Mouse (Mus musculus): ENCODE data around the gene Irf3. TPM values are rescaled to one million over a fixed set of nuclear protein-coding genes. Genes with fewer than 3 reads are reported as not detected.
"Not testable (repeated sequence)": the region's sequence is repeated elsewhere in the genome, so short reads cannot be mapped to it uniquely, and the experiment has no call there.

Irf3 gene
- polyA plus RNA-seq, 1 experiment from 2014 or later: 90.4 TPM

GRCm38 (mm10) chr7:45023711-45024110, 26.3 kb downstream of the Irf3 start:
- not testable (repeated sequence) for H3K9ac ChIP-seq (replicated peaks; ENCODE audit: low read depth); H3K4me3 ChIP-seq (ENCODE audit: low read depth, low read length); H3K4me1 ChIP-seq (ENCODE audit: insufficient read depth, low read depth, low read length); ATAC-seq; H3K4me2 ChIP-seq (replicated peaks; ENCODE audit: low read depth, low read length); H3K27ac ChIP-seq (ENCODE audit: low read length); H3K27me3 ChIP-seq (replicated peaks; ENCODE audit: insufficient read depth, low read length); H3K9me3 ChIP-seq (ENCODE audit: low read length)
- WGBS: 72% methylated on average over 5 of the region's 5 CpGs
- H3K36me3 ChIP-seq (ENCODE audit: insufficient read depth, low read length): peaks cover 21% of the 10 kb centered on the region; the same call in 1 of the 2 replicates
- DNase-seq (ENCODE audit: low spot score): peak; percentile 56
- peak; percentile 59 for TF ChIP-seq CTCF (IDR thresholded peaks at IDR 0.05)

- TF ChIP-seq CTCF (IDR thresholded peaks at IDR 0.05) (no peak; the same call in 1 of the 2 replicates), EP300 (IDR thresholded peaks at IDR 0.05) (no peak)
- WGBS: 80% methylated on average over 15 of the region's 15 CpGs
- no peak for ATAC-seq
Measured at GRCm38 (mm10) chr7:45024281-45025248, 27.1 kb downstream of the Irf3 start.

GRCm38 (mm10) chr7:45025601-45026220, 28.3 kb downstream of the Irf3 start:
- Histone ChIP-seq H3K4me3 (ENCODE audit: low read depth, low read length) (no peak overlapping the region), H3K36me3 (ENCODE audit: insufficient read depth, low read length) (peaks cover 34% of the 10 kb centered on the region), H3K9ac (replicated peaks; ENCODE audit: low read depth) (no peak overlapping the region), H3K4me2 (replicated peaks; ENCODE audit: low read depth, low read length) (no peak overlapping the region), H3K4me1 (ENCODE audit: insufficient read depth, low read depth, low read length) (no peaks in the 10 kb centered on the region), H3K9me3 (ENCODE audit: low read length) (no peaks in the 10 kb centered on the region), H3K27ac (ENCODE audit: low read length) (no peak overlapping the region), H3K27me3 (replicated peaks; ENCODE audit: insufficient read depth, low read length) (no peaks in the 10 kb centered on the region)
- DNase-seq (ENCODE audit: low spot score) (no peak), ATAC-seq (no peak)
- WGBS: 61% methylated on average over 8 of the region's 8 CpGs
- TF ChIP-seq CTCF (IDR thresholded peaks at IDR 0.05) (no peak), EP300 (IDR thresholded peaks at IDR 0.05) (no peak)

More at GRCm38 (mm10) chr7:45024281-45025248, 27.1 kb downstream of the Irf3 start:
- H3K27me3 ChIP-seq (replicated peaks; ENCODE audit: insufficient read depth, low read length): no peaks in the 10 kb centered on the region
- no peak overlapping the region for H3K9ac ChIP-seq (replicated peaks; ENCODE audit: low read depth)
- no peaks in the 10 kb centered on the region for H3K9me3 ChIP-seq (ENCODE audit: low read length)
- no peak overlapping the region for H3K27ac ChIP-seq (ENCODE audit: low read length)
- no peaks in the 10 kb centered on the region for H3K4me1 ChIP-seq (ENCODE audit: insufficient read depth, low read depth, low read length)
- H3K4me3 ChIP-seq (ENCODE audit: low read depth, low read length): no peak overlapping the region
- no peak overlapping the region for H3K4me2 ChIP-seq (replicated peaks; ENCODE audit: low read depth, low read length)
- H3K36me3 ChIP-seq (ENCODE audit: insufficient read depth, low read length): peaks cover 27% of the 10 kb centered on the region
- no peak for DNase-seq (ENCODE audit: low spot score)

GRCm38 (mm10) chr7:45026256-45026655, 28.8 kb downstream of the Irf3 start:
- no peak for DNase-seq (ENCODE audit: low spot score)
- Histone ChIP-seq H3K9ac (replicated peaks; ENCODE audit: low read depth) (no peak overlapping the region), H3K36me3 (ENCODE audit: insufficient read depth, low read length) (peaks cover 35% of the 10 kb centered on the region), H3K27ac (ENCODE audit: low read length) (no peak overlapping the region), H3K4me3 (ENCODE audit: low read depth, low read length) (no peak overlapping the region), H3K4me2 (replicated peaks; ENCODE audit: low read depth, low read length) (no peak overlapping the region), H3K4me1 (ENCODE audit: insufficient read depth, low read depth, low read length) (no peaks in the 10 kb centered on the region), H3K27me3 (replicated peaks; ENCODE audit: insufficient read depth, low read length) (no peaks in the 10 kb centered on the region), H3K9me3 (ENCODE audit: low read length) (no peaks in the 10 kb centered on the region)
- no peak for ATAC-seq
- WGBS: 75% methylated on average over 2 of the region's 2 CpGs
- TF ChIP-seq EP300 (IDR thresholded peaks at IDR 0.05) (no peak), CTCF (IDR thresholded peaks at IDR 0.05) (no peak)

GRCm38 (mm10) chr7:45027761-45028160, 30.3 kb downstream of the Irf3 start:
- Histone ChIP-seq H3K4me2 (replicated peaks; ENCODE audit: low read depth, low read length) (no peak overlapping the region), H3K9me3 (ENCODE audit: low read length) (no peaks in the 10 kb centered on the region), H3K9ac (replicated peaks; ENCODE audit: low read depth) (no peak overlapping the region), H3K36me3 (ENCODE audit: insufficient read depth, low read length) (peaks cover 45% of the 10 kb centered on the region), H3K27me3 (replicated peaks; ENCODE audit: insufficient read depth, low read length) (no peaks in the 10 kb centered on the region), H3K4me3 (ENCODE audit: low read depth, low read length) (no peak overlapping the region), H3K4me1 (ENCODE audit: insufficient read depth, low read depth, low read length) (no peaks in the 10 kb centered on the region), H3K27ac (ENCODE audit: low read length) (no peak overlapping the region)
- DNase-seq (ENCODE audit: low spot score): no peak
- no peak for TF ChIP-seq CTCF (IDR thresholded peaks at IDR 0.05)
- no peak for TF ChIP-seq EP300 (IDR thresholded peaks at IDR 0.05)
- 81% methylated on average over 9 of the region's 9 CpGs for WGBS
- ATAC-seq: no peak

- DNase-seq (ENCODE audit: low spot score) (no peak), ATAC-seq (no peak)
- Histone ChIP-seq H3K27me3 (replicated peaks; ENCODE audit: insufficient read depth, low read length) (no peaks in the 10 kb centered on the region), H3K27ac (ENCODE audit: low read length) (no peak overlapping the region), H3K4me1 (ENCODE audit: insufficient read depth, low read depth, low read length) (no peaks in the 10 kb centered on the region), H3K9me3 (ENCODE audit: low read length) (no peaks in the 10 kb centered on the region), H3K4me3 (ENCODE audit: low read depth, low read length) (no peak overlapping the region), H3K36me3 (ENCODE audit: insufficient read depth, low read length) (peaks cover 50% of the 10 kb centered on the region), H3K4me2 (replicated peaks; ENCODE audit: low read depth, low read length) (no peak overlapping the region), H3K9ac (replicated peaks; ENCODE audit: low read depth) (no peak overlapping the region)
- 82% methylated on average over 11 of the region's 11 CpGs for WGBS
- no peak for TF ChIP-seq EP300 (IDR thresholded peaks at IDR 0.05)
- no peak for TF ChIP-seq CTCF (IDR thresholded peaks at IDR 0.05)
Measured at GRCm38 (mm10) chr7:45028351-45028750, 30.9 kb downstream of the Irf3 start.

Measured in lung, postnatal 0 days (tissue).